Mouse (Mus musculus) heart, adult 18-20 months (tissue): Measurements from ENCODE around the gene 4930503B20Rik. TPM values are rescaled to one million over a fixed set of nuclear protein-coding genes. Genes with fewer than 3 reads are reported as not detected.
A peak's percentile ranks its signal among the peaks of the same experiment; 100 is the strongest.

Experiments used
- DNase-seq, 2 experiments: peaks; one replicate each; pipeline ENCODE4 v3.0.0; 2021 to 2022; ENCODE audit warnings: mixed read lengths in 1 of 2
- total RNA-seq, 2 experiments: library from RNA; stranded (reverse); gene quantifications; 2 replicates each; pipeline ENCODE4 v1.2.3; 2021

Gene 4930503B20Rik
- total RNA-seq, 2 experiments from 2014 or later, result not detected

GRCm38 (mm10) chr3:146599198-146599900 lies 51.8 kb downstream of the 4930503B20Rik start:
- peak in 1 of 2 experiments; percentile 9 for DNase-seq

GRCm38 (mm10) chr3:146598411-146598810 lies 52.7 kb downstream of the 4930503B20Rik start:
- DNase-seq, result no peak

DNA sequence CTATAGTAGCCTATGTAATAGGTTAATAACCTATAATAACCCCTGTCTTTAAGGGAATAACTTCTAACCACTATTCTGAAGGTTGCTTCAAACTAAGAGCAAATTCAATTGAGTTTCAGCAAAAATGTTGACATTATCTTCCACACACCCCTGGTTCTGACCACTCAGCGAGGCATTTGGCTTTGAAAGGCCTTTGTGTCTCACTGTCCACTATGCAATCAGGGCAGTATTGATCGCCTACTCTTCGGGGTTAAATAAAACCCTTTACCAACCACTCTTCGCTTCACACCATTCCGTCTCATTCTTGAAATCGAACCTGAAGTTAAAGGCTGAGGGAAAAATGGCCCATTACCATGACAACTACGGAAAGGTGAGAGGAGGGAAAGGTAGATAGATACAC lies 54.3 kb downstream of the 4930503B20Rik start:
- no peak for DNase-seq

DNA sequence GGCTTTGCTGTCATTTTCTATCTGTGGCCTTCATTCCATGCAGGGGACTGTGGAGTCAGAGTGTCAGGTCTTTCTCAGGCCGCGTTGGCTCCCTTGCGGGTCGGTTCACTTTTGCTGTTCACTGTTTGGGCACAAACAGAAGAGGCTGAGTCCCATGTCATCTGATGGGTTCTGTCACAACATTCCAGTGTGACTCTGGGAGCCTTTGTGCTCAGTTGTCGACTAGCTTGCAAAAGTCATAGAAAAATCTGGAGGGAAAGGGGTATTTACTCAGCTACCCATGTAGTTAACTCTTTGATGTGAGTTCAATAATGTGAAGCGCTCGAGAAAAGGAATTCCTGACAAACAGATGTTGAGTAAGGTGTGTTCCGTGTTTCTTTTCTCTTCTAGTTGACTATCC lies 54.7 kb downstream of the 4930503B20Rik start:
- DNase-seq, result no peak

DNA sequence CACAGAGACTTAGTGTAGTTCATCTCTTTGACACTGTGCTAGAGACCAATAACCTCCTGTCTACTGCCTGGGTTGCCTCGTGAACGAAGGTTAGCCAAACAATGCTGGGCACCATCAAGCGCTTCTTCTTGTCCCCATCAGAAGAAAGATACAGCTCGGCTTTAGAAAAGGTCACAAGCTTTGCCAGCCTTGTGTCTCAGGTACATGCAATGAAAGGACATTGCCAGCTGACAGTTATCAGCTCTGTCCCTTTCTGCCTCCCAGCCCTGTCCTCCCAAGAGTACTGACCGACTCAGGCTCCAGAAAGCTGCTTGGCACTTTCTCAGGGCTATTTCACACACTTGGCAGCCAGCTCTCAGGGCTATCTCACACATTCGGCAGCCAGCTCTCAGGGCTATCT lies 55.7 kb downstream of the 4930503B20Rik start:
- no peak for DNase-seq

Other genes starting within 250 kb of the 4930503B20Rik start
- gene Ssx2ip, start 246.7 kb downstream of the 4930503B20Rik start, total RNA-seq, result 10 to 100 TPM; 13.0 to 15.1 TPM
- 1 to 10 TPM; 2.6 to 3.4 TPM for gene Ctbs, start 201.5 kb downstream of the 4930503B20Rik start, total RNA-seq
- gene Spata1, start 151.6 kb downstream of the 4930503B20Rik start, total RNA-seq, result 1 to 10 TPM; 1.1 to 2.5 TPM
- gene Gng5, start 151.5 kb downstream of the 4930503B20Rik start, total RNA-seq, result 100 to 1,000 TPM; 205 to 275 TPM
- gene Rpf1, start 129.9 kb downstream of the 4930503B20Rik start, total RNA-seq, result 10 to 100 TPM; 13.2 to 14.8 TPM
- not detected for gene Uox, start 80.9 kb downstream of the 4930503B20Rik start, total RNA-seq
- not detected for gene Dnase2b, start 35.7 kb downstream of the 4930503B20Rik start, total RNA-seq
- gene Samd13, start 34.3 kb upstream of the 4930503B20Rik start, total RNA-seq, result 1 to 10 TPM; 2.3 TPM
- gene Prkacb, start 161.7 kb upstream of the 4930503B20Rik start, total RNA-seq, result 10 to 100 TPM; 60.8 to 66.0 TPM
- gene Ttll7, start 201.1 kb upstream of the 4930503B20Rik start, total RNA-seq, result 1 to 10 TPM; 7.2 to 8.3 TPM